Mouse (Mus musculus) layer of hippocampus, adult 18-20 months (tissue): Measurements from ENCODE around the gene Olfr623. TPM values are rescaled to one million over a fixed set of nuclear protein-coding genes. Genes with fewer than 3 reads are reported as not detected.

Experiments used
- DNase-seq, 2 experiments: peaks; one replicate each; pipeline ENCODE4 v3.0.0; 2022; ENCODE audit warnings: low spot score in 2 of 2
- long read RNA-seq: library from polyadenylated mRNA; stranded (forward); transcript quantifications from one replicate; pipeline ENCODE4 v2.0.0, GENCODE M21; 2021
- total RNA-seq, 2 experiments: library from RNA; stranded (reverse); gene quantifications; 2 replicates each; pipeline ENCODE4 v1.2.3; 2021

The Olfr623 gene
- total RNA-seq, result not detected
- long read RNA-seq, result 0 reads

DNA sequence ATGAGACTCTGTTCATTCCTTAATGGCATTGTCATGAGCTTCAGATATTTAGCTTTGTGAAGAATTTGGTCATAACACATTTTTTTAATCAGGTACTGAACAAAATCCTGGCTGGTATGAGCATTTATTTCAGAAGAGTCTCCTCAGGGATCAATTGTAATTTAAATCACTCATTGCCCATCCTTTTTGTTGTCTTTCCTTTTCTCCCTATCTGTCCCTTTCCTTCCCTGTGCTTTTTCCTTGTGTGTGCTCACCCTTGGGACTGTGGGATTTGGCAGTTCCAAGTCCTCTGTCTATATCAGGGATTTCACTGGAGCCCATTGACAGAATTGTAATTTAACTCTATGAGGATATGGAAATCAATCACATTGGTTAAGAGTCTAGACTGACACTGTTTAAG is at the start of gene Olfr623:
Olfr623 (minus strand) TSS at position 101 of the 400 bp plus-strand sequence.
- no peak for DNase-seq

- no peak for DNase-seq
Measured at GRCm38 (mm10) chr7:103712024-103712423, 48.5 kb upstream of the Olfr623 start.

DNA sequence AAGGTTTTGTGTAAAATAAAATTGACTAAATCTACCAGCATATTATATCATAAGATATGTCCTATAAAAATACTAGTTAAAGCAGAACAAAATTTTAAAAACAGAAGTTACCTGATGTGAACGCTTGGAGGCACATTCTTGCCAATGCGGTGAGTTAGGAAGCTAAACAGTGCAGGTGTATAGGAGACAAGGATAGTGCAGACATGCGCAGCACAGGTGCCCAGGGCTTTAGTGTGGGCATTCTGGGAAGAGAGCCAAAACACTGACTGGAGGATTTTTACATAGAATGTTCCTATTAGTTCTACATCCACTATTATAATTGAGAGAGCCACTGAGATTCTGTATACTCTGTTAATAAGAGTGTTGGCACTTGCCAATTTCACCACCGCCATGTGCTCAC is 36.0 kb upstream of the Olfr623 start:
- DNase-seq, result no peak

DNA sequence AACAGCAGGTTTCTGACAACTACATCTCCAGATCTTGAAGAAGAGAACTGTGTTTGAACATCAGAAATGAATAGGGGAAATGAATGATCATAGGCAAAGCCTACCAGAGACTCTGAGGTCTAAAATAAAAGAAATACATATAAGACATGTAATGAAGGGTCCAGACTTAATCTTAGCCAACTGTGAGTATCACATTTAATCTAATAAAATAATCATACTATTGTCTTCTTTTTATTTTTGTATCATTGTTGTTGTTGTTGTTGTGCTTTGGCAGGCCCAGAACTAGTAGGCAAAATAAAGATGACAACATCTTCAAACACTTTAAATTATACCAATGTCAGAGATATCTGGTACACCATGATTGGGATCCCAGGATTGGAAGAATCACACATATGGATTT is 18.9 kb upstream of the Olfr623 start, which contains the start of gene Olfr625-ps1:
Olfr625-ps1 (plus strand) TSS at position 301 of the 400 bp plus-strand sequence.
- no peak for DNase-seq

GRCm38 (mm10) chr7:103671091-103671490 is 7.6 kb upstream of the Olfr623 start, which contains the start of gene Olfr624:
Olfr624 (minus strand) TSS chr7:103671191.
- DNase-seq, result no peak

DNA sequence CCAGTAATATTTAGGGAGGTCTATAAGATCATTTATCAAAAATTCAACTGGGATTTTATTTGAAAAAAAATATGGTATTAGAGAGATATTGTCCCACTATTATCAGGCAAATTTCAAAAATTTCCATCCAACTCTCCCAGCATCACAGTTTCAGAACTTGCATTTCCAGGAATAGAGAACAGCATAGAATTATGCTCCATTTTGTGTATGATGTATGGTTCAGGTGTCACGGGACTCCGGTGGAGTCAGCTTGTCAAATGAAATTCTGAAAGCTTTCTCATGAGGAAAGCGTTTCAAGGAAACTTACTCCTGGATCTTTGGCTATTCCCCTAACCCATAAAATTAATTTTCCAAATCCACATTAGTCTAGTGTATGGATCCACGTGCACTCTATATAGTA is 19.4 kb downstream of the Olfr623 start:
- DNase-seq, result no peak

DNA sequence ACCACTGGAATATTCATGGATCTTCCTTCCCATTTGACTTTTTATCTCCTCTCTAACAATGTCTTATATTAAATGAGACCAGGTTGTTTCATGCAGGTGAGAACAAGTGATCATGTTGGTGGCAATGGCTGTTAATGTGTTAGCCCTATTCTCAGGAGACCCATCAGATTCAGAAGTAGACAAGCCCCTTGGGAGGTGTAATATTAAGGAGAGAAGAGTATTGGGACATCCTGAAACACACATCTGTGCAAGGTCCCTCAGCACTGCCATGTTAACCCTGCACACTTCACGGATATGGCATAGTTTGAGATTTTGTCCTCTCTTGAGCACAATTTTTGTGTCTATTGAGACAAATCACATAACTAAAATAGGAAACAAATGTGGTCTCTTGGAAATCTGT is 20.9 kb downstream of the Olfr623 start, which contains the start of gene Olfr622:
Olfr622 (minus strand) TSS at position 101 of the 400 bp plus-strand sequence.
- DNase-seq, result no peak

DNA sequence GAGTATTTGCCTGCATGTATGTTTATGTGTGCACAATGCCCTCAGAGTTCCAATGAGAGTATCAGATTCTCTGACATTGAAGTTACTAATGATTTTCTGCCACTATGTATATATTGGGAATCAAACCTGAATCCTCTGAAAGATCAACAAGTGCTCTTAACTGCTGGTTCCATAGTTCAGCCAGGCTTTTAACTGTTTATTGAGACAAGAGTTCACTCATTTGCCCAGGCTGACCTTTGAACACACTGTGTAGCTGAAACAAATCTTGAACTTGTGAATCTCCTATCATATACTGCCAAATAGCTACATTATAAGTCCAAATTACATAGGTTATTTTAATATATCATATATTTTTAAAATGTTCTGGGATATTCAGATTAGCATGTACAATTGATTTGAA is 26.7 kb downstream of the Olfr623 start:
- no peak for DNase-seq

GRCm38 (mm10) chr7:103612434-103612833 is 51.1 kb downstream of the Olfr623 start, which contains the start of gene Olfr620:
Olfr620 (minus strand) TSS chr7:103612534.
- no peak for DNase-seq

Other genes starting within 250 kb of the Olfr623 start
- not detected for gene Usp17lc, start 248.6 kb downstream of the Olfr623 start, total RNA-seq
- not detected for gene Olfr605, start 218.3 kb downstream of the Olfr623 start, total RNA-seq
- gene Olfr606, start 214.7 kb downstream of the Olfr623 start, total RNA-seq, result not detected
- gene Olfr607, start 199.5 kb downstream of the Olfr623 start, total RNA-seq, result not detected
- gene Olfr608, start 193.8 kb downstream of the Olfr623 start, total RNA-seq, result not detected
- gene Olfr609, start 165.6 kb downstream of the Olfr623 start, total RNA-seq, result not detected
- not detected for gene Olfr610, start 151.6 kb downstream of the Olfr623 start, total RNA-seq
- gene Olfr611, start 142.9 kb downstream of the Olfr623 start, total RNA-seq, result not detected
- gene Olfr612, start 121.0 kb downstream of the Olfr623 start, total RNA-seq, result not detected
- not detected for gene Olfr613, start 115.6 kb downstream of the Olfr623 start, total RNA-seq
- gene Olfr615, start 107.6 kb downstream of the Olfr623 start, total RNA-seq, result not detected
- gene Olfr616, start 94.6 kb downstream of the Olfr623 start, total RNA-seq, result not detected
- not detected for gene Olfr617, start 90.6 kb downstream of the Olfr623 start, total RNA-seq
- gene Olfr618, start 73.6 kb downstream of the Olfr623 start, total RNA-seq, result not detected
- not detected for gene Olfr619, start 63.1 kb downstream of the Olfr623 start, total RNA-seq
- not detected for gene Olfr620, start 51.2 kb downstream of the Olfr623 start, total RNA-seq
- not detected for gene Olfr622, start 21.0 kb downstream of the Olfr623 start, total RNA-seq
- under 1 TPM in 1 of 2 experiments, not detected in 1; 0.05 TPM for gene Olfr624, start 7.5 kb upstream of the Olfr623 start, total RNA-seq
- not detected for gene Olfr625-ps1, start 19.0 kb upstream of the Olfr623 start, total RNA-seq
- not detected for gene Olfr243, start 51.0 kb upstream of the Olfr623 start, total RNA-seq
- gene Olfr628, start 66.7 kb upstream of the Olfr623 start, total RNA-seq, result not detected
- gene Olfr629, start 81.2 kb upstream of the Olfr623 start, total RNA-seq, result not detected
- gene Olfr630, start 93.6 kb upstream of the Olfr623 start, total RNA-seq, result not detected
- not detected for gene Olfr69, start 107.9 kb upstream of the Olfr623 start, total RNA-seq
- not detected for gene Olfr68, start 116.0 kb upstream of the Olfr623 start, total RNA-seq
- not detected for gene Olfr67, start 128.1 kb upstream of the Olfr623 start, total RNA-seq
- gene Hbb-bt, start 150.3 kb upstream of the Olfr623 start, total RNA-seq, result 10 to 100 TPM; 26.0 to 31.8 TPM
- 100 to 1,000 TPM; 267 to 283 TPM for gene Hbb-bs, start 164.4 kb upstream of the Olfr623 start, total RNA-seq
- not detected for gene Hbb-bh2, start 176.8 kb upstream of the Olfr623 start, total RNA-seq
- gene Hbb-bh1, start 179.5 kb upstream of the Olfr623 start, total RNA-seq, result not detected
- gene Hbb-y, start 189.5 kb upstream of the Olfr623 start, total RNA-seq, result not detected
- not detected for gene Olfr66, start 222.6 kb upstream of the Olfr623 start, total RNA-seq
- not detected for gene Olfr64, start 230.8 kb upstream of the Olfr623 start, total RNA-seq
- gene Olfr65, start 239.8 kb upstream of the Olfr623 start, total RNA-seq, result not detected